Mouse (Mus musculus) heart, postnatal 0 days (tissue): ENCODE measurements around the gene Copa.
A peak's percentile ranks its signal among the peaks of the same experiment; 100 is the strongest.

Experiments
- CTCF ChIP-seq: IDR thresholded peaks from 2 replicates; pipeline ENCODE4 v1.5.1; 2016; ENCODE audit warnings: antibody characterized with exemption, control low read depth, low read depth
- EP300 ChIP-seq: IDR thresholded peaks from 2 replicates; pipeline ENCODE4 v1.6.1; 2016; ENCODE audit warnings: antibody characterized with exemption, low read depth

- peak; percentile 5; the same call in 1 of the 2 replicates for TF ChIP-seq CTCF
- TF ChIP-seq EP300: 0 out of 2 replicates have a peak, but pooled peaks have one; percentile 43
Measured at GRCm38 (mm10) chr1:172147835-172148278, 65.5 kb downstream of the Copa start, which contains the start of gene Dcaf8.
